Mouse (Mus musculus): ENCODE data around the gene Bmf. TPM values are rescaled to one million over a fixed set of nuclear protein-coding genes. Genes with fewer than 3 reads are reported as not detected.
"Not testable (repeated sequence)": the region's sequence is repeated elsewhere in the genome, so short reads cannot be mapped to it uniquely, and the experiment has no call there.

The Bmf gene
- polyA plus RNA-seq, 1 experiment from 2014 or later: 6.7 TPM

- no peaks in the 10 kb centered on the region for H3K27me3 ChIP-seq (ENCODE audit: control insufficient read depth, insufficient read depth, low read depth, low read length)
- H3K4me1 ChIP-seq (replicated peaks; ENCODE audit: control insufficient read depth, insufficient read depth, low read length): no peaks in the 10 kb centered on the region
- 72% methylated on average over 2 of the region's 2 CpGs for WGBS
- H3K9ac ChIP-seq (ENCODE audit: low read length): no peak overlapping the region
- no peak overlapping the region for H3K27ac ChIP-seq (ENCODE audit: low read length)
- no peak for ATAC-seq (ENCODE audit: low read depth)
- H3K4me3 ChIP-seq (ENCODE audit: low read length): no peak overlapping the region
- H3K9me3 ChIP-seq (ENCODE audit: control insufficient read depth, low read length): no peaks in the 10 kb centered on the region
- no peaks in the 10 kb centered on the region for H3K36me3 ChIP-seq (ENCODE audit: control insufficient read depth, insufficient read depth, low read length)
- no peak overlapping the region for H3K4me2 ChIP-seq (ENCODE audit: low read depth, low read length)
Measured at GRCm38 (mm10) chr2:118570939-118571338, 21.5 kb upstream of the Bmf start.

DNA sequence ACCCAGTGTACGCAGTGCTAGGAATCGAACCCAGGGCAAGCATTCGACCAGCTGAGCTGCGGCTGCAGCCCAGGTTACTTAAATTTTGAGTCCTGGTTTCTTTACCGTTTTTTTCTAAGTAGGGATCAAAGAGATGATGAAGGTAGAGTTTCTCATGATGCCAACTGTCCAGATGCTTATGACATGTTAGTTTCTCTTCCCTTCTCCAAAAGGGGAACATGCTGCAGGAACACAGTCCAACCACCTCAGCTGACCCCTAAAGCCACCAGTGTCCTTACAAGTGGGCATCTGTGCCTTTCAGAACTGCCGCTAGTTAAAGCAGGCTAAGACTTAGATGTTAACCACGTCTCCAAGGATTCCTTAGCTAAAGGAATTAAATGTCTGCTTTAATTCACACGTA lies 17.7 kb upstream of the Bmf start:
- no peak for ATAC-seq (ENCODE audit: low read depth)
- Histone ChIP-seq H3K36me3 (ENCODE audit: control insufficient read depth, insufficient read depth, low read length) (no peaks in the 10 kb centered on the region), H3K4me1 (replicated peaks; ENCODE audit: control insufficient read depth, insufficient read depth, low read length) (no peaks in the 10 kb centered on the region), H3K27ac (ENCODE audit: low read length) (no peak overlapping the region), H3K9ac (ENCODE audit: low read length) (no peak overlapping the region), H3K4me2 (ENCODE audit: low read depth, low read length) (no peak overlapping the region), H3K4me3 (ENCODE audit: low read length) (no peak overlapping the region), H3K9me3 (ENCODE audit: control insufficient read depth, low read length) (no peaks in the 10 kb centered on the region), H3K27me3 (ENCODE audit: control insufficient read depth, insufficient read depth, low read depth, low read length) (no peaks in the 10 kb centered on the region)
- 86% methylated on average over 8 of the region's 8 CpGs for WGBS

DNA sequence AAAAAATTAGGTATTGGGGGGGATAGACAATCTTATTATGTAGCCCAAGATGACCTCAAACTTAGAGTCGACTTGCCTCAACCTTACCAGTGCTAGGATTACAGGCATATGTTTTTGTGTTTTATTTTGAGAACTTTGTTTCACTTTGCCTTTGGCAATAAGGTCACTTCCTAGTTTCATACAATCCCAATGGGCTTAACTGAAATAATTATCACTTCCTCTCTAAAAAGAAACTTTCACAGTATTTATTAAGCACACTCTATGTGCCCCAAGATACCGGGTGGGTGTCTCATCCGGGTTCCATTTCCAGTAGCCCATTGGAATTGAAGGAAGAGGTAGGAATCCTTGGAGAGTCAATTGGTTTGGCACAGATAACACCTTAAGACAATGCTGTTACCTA lies 12.9 kb upstream of the Bmf start:
- H3K4me2 ChIP-seq (ENCODE audit: low read depth, low read length): no peak overlapping the region
- H3K27me3 ChIP-seq (ENCODE audit: control insufficient read depth, insufficient read depth, low read depth, low read length): no peaks in the 10 kb centered on the region
- no peak overlapping the region for H3K27ac ChIP-seq (ENCODE audit: low read length)
- no peaks in the 10 kb centered on the region for H3K36me3 ChIP-seq (ENCODE audit: control insufficient read depth, insufficient read depth, low read length)
- no peaks in the 10 kb centered on the region for H3K9me3 ChIP-seq (ENCODE audit: control insufficient read depth, low read length)
- H3K4me1 ChIP-seq (replicated peaks; ENCODE audit: control insufficient read depth, insufficient read depth, low read length): no peaks in the 10 kb centered on the region
- no peak for ATAC-seq (ENCODE audit: low read depth)
- WGBS: 89% methylated on average over 3 of the region's 3 CpGs
- no peak overlapping the region for H3K4me3 ChIP-seq (ENCODE audit: low read length)
- H3K9ac ChIP-seq (ENCODE audit: low read length): no peak overlapping the region

DNA sequence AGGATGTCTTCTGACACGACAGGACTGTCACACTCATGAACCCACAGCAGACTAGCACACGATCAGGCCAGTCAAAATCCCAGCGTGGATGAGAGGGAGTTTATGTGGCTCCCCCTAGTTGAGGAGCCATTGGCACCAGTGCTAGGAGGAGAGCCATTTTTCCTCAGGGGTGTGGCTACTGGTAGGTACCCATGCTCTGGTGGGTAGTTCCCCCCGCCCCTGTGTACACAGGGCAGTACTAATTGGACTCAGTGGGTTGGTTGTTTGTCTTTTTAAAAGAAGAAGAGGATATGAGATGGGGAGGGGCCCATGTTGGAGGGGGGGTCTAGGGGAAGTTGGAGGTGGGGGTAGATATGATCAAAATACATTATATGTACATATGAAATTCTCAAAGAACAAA lies 12.5 kb upstream of the Bmf start:
- ATAC-seq (ENCODE audit: low read depth): no peak
- WGBS: 79% methylated on average over 4 of the region's 4 CpGs
- H3K9me3 ChIP-seq (ENCODE audit: control insufficient read depth, low read length): no peaks in the 10 kb centered on the region

GRCm38 (mm10) chr2:118558426-118558825 lies 8.9 kb upstream of the Bmf start:
- 88% methylated on average over 3 of the region's 3 CpGs for WGBS
- H3K4me1 ChIP-seq (replicated peaks; ENCODE audit: control insufficient read depth, insufficient read depth, low read length): no peaks in the 10 kb centered on the region
- H3K4me2 ChIP-seq (ENCODE audit: low read depth, low read length): no peak overlapping the region
- no peaks in the 10 kb centered on the region for H3K36me3 ChIP-seq (ENCODE audit: control insufficient read depth, insufficient read depth, low read length)
- H3K4me3 ChIP-seq (ENCODE audit: low read length): no peak overlapping the region
- H3K27ac ChIP-seq (ENCODE audit: low read length): no peak overlapping the region
- H3K27me3 ChIP-seq (ENCODE audit: control insufficient read depth, insufficient read depth, low read depth, low read length): no peaks in the 10 kb centered on the region
- H3K9me3 ChIP-seq (ENCODE audit: control insufficient read depth, low read length): no peaks in the 10 kb centered on the region
- ATAC-seq (ENCODE audit: low read depth): no peak
- H3K9ac ChIP-seq (ENCODE audit: low read length): no peak overlapping the region

More for the DNA sequence above, 12.5 kb upstream of the Bmf start:
- H3K27ac ChIP-seq (ENCODE audit: low read length): no peak overlapping the region
- no peaks in the 10 kb centered on the region for H3K4me1 ChIP-seq (replicated peaks; ENCODE audit: control insufficient read depth, insufficient read depth, low read length)
- H3K9ac ChIP-seq (ENCODE audit: low read length): no peak overlapping the region
- H3K4me2 ChIP-seq (ENCODE audit: low read depth, low read length): no peak overlapping the region
- H3K36me3 ChIP-seq (ENCODE audit: control insufficient read depth, insufficient read depth, low read length): no peaks in the 10 kb centered on the region
- no peaks in the 10 kb centered on the region for H3K27me3 ChIP-seq (ENCODE audit: control insufficient read depth, insufficient read depth, low read depth, low read length)
- H3K4me3 ChIP-seq (ENCODE audit: low read length): no peak overlapping the region

DNA sequence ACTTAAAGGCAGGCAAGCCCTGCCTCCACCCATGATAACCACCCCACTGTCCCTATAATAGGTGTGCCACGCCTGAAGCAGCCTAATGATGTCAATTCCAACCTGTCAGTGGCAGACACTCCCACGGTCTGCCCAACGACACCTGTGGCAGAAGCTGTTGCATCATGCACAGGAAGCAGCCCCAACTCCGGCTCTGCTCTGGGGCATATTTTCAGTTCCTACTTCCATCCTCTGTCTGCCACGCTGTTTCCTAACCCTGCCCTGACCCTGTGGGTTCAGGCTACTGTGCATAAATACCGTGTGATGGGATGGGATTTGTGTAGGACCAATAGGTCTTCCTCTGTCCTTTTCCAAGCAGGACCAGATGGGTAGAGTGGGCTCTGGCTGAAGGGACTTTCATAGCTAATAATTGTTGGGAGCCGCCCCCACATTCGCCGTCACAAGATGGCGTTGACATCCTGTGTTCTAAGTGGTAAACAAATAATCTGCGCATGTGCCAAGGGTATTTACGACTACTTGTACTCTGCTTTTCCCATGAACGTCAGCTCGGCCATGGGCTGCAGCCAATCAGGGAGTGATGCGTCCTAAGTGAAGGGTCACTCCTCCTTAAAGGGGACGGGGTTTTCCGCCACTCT lies 5.0 kb upstream of the Bmf start:
- not testable (repeated sequence) for H3K27me3 ChIP-seq (ENCODE audit: control insufficient read depth, insufficient read depth, low read depth, low read length); H3K36me3 ChIP-seq (ENCODE audit: control insufficient read depth, insufficient read depth, low read length); H3K9me3 ChIP-seq (ENCODE audit: control insufficient read depth, low read length); H3K4me1 ChIP-seq (replicated peaks; ENCODE audit: control insufficient read depth, insufficient read depth, low read length)
- WGBS: 57% methylated on average over 14 of the region's 17 CpGs
- peak; percentile 57 for ATAC-seq (ENCODE audit: low read depth)
- Histone ChIP-seq H3K9ac (ENCODE audit: low read length) (peak overlapping the region; percentile 63), H3K27ac (ENCODE audit: low read length) (peak overlapping the region; percentile 61), H3K4me2 (ENCODE audit: low read depth, low read length) (peak overlapping the region; percentile 52), H3K4me3 (ENCODE audit: low read length) (peak overlapping the region; percentile 46)

DNA sequence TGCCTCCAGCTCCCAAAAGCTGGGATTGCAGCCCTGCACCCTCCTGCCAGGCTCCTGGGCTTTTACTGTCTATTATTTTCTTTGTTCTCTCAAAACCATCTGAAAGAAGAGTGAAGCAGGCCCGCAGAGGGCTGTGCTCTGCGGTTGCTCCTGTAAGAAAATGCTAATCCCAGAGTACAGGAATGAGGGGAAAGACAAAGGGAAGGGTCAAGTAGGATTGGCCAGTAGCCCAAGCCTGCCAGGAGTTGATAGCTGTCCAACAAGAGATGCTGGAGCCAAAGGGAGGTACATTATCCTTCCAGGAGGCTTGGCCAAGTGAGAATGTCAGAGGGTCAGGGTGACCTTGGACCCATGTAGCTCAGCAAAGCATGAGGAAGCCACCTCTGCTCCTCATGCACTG lies 2.1 kb upstream of the Bmf start:
- H3K9me3 ChIP-seq (ENCODE audit: control insufficient read depth, low read length): no peaks in the 10 kb centered on the region
- 79% methylated on average over 2 of the region's 2 CpGs for WGBS
- no peak for ATAC-seq (ENCODE audit: low read depth)
- peaks cover 23% of the 10 kb centered on the region for H3K4me1 ChIP-seq (replicated peaks; ENCODE audit: control insufficient read depth, insufficient read depth, low read length)
- no peak overlapping the region for H3K4me3 ChIP-seq (ENCODE audit: low read length)
- H3K27me3 ChIP-seq (ENCODE audit: control insufficient read depth, insufficient read depth, low read depth, low read length): no peaks in the 10 kb centered on the region
- no peak overlapping the region for H3K4me2 ChIP-seq (ENCODE audit: low read depth, low read length)
- H3K36me3 ChIP-seq (ENCODE audit: control insufficient read depth, insufficient read depth, low read length): no peaks in the 10 kb centered on the region
- no peak overlapping the region for H3K27ac ChIP-seq (ENCODE audit: low read length)
- no peak overlapping the region for H3K9ac ChIP-seq (ENCODE audit: low read length)

DNA sequence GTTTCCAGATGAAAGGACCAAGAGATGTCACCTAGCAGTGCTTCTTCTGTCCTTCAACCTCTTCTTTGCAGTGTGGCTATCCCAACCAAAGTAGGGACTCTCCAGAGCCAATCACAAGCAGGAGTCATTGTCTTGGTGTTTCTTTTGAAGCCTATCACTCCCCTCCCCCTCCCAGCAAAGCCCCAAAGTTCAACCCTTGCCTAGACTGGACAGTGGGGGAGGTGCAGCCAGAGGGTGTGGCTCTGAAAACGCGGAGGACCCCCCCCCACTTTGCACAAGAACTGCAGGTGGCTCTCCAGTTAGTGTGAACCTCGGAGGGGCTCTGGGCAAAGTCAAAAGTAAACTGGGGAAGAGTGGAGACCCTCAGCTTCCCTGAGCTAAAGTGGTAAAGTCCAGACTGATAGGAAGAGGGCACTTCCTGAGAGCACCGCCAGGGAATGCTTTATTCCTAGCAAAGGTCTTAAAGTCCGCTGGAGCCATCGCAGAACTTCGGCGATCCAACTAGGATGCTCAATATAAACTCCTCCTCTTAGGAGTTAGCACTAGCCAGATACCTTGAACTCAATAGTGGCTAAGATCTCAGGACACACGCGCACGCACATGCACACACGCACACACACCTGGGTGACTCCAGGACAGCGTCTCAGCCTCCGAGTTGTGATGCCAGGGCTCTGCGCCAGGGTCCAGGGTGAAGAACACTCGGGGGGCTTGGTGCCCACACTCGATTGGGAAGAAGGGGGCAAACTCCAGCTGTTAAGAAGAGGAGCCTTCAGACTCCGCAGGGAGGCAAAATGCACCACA lies 866 bp downstream of the Bmf start:
- under 1% methylated on average over 18 of the region's 18 CpGs for WGBS

GRCm38 (mm10) chr2:118547541-118548016 lies 1.9 kb downstream of the Bmf start:
- H3K9me3 ChIP-seq (ENCODE audit: control insufficient read depth, low read length): no peaks in the 10 kb centered on the region
- peak overlapping the region; percentile 87 for H3K9ac ChIP-seq (ENCODE audit: low read length)
- 20% methylated on average over 9 of the region's 9 CpGs for WGBS
- H3K4me2 ChIP-seq (ENCODE audit: low read depth, low read length): peak overlapping the region; percentile 89
- no peak for ATAC-seq (ENCODE audit: low read depth)
- H3K4me3 ChIP-seq (ENCODE audit: low read length): peak overlapping the region; percentile 88
- H3K27ac ChIP-seq (ENCODE audit: low read length): peak overlapping the region; percentile 97
- no peaks in the 10 kb centered on the region for H3K27me3 ChIP-seq (ENCODE audit: control insufficient read depth, insufficient read depth, low read depth, low read length)
- H3K4me1 ChIP-seq (replicated peaks; ENCODE audit: control insufficient read depth, insufficient read depth, low read length): peaks cover 63% of the 10 kb centered on the region
- H3K36me3 ChIP-seq (ENCODE audit: control insufficient read depth, insufficient read depth, low read length): no peaks in the 10 kb centered on the region

More for the DNA sequence above, 866 bp downstream of the Bmf start:
- peak overlapping the region; percentile 88 for H3K4me3 ChIP-seq (ENCODE audit: low read length)
- no peaks in the 10 kb centered on the region for H3K36me3 ChIP-seq (ENCODE audit: control insufficient read depth, insufficient read depth, low read length)
- ATAC-seq (ENCODE audit: low read depth): no peak
- H3K9me3 ChIP-seq (ENCODE audit: control insufficient read depth, low read length): no peaks in the 10 kb centered on the region
- peak overlapping the region; percentile 42 for H3K27ac ChIP-seq (ENCODE audit: low read length)
- peak overlapping the region; percentile 89 for H3K4me2 ChIP-seq (ENCODE audit: low read depth, low read length)
- H3K9ac ChIP-seq (ENCODE audit: low read length): peak overlapping the region; percentile 87
- H3K27me3 ChIP-seq (ENCODE audit: control insufficient read depth, insufficient read depth, low read depth, low read length): no peaks in the 10 kb centered on the region
- peaks cover 53% of the 10 kb centered on the region for H3K4me1 ChIP-seq (replicated peaks; ENCODE audit: control insufficient read depth, insufficient read depth, low read length)
